Mouse (Mus musculus) stomach, postnatal 0 days (tissue): ENCODE measurements around the gene Olfr1346. TPM values are rescaled to one million over a fixed set of nuclear protein-coding genes. Genes with fewer than 3 reads are reported as not detected.

Experiments used
- ATAC-seq: fragments of 200-750 bp; cut with Nextera tagmentation; 2 replicates; pipeline ENCODE4 v1.8.0; 2017; ENCODE audit not compliant: low FRiP score, low TSS enrichment
- DNase-seq: peaks from one replicate; pipeline ENCODE4 v3.0.0-alpha.2; 2016; ENCODE audit warnings: low spot score
- H3K27ac ChIP-seq: fragments of 300-500 bp; sonication (generic); replicated peaks from 2 replicates; pipeline ENCODE4 v1.5.1; 2014; ENCODE audit warnings: mild to moderate bottlenecking, control low read depth
- H3K27me3 ChIP-seq: fragments of 300-500 bp; sonication (generic); 2 replicates; pipeline ENCODE4 v1.6.1; 2014; ENCODE audit warnings: low read length; ENCODE audit not compliant: control insufficient read depth, insufficient read depth
- H3K36me3 ChIP-seq: fragments of 300-500 bp; sonication (generic); 2 replicates; pipeline ENCODE4 v1.6.1; 2014; ENCODE audit warnings: low read length, mixed read lengths; ENCODE audit not compliant: control insufficient read depth, insufficient read depth
- H3K4me1 ChIP-seq: fragments of 300-500 bp; sonication (generic); replicated peaks from 2 replicates; pipeline ENCODE4 v1.6.1; 2014; ENCODE audit warnings: antibody characterized with exemption; ENCODE audit not compliant: control insufficient read depth, insufficient read depth
- H3K4me2 ChIP-seq: fragments of 300-500 bp; sonication (generic); replicated peaks from 2 replicates; pipeline ENCODE4 v1.6.1; 2014; ENCODE audit warnings: low read depth, mild to moderate bottlenecking, control low read depth, moderate library complexity
- H3K4me3 ChIP-seq: fragments of 300-500 bp; sonication (generic); 2 replicates; pipeline ENCODE4 v1.5.1; 2014; ENCODE audit warnings: low read depth, low read length, control low read depth
- H3K9ac ChIP-seq: fragments of 300-500 bp; sonication (generic); 2 replicates; pipeline ENCODE4 v1.6.1; 2014; ENCODE audit warnings: mild to moderate bottlenecking, low read length, control low read depth, mixed read lengths
- H3K9me3 ChIP-seq: fragments of 300-500 bp; sonication (generic); 2 replicates; pipeline ENCODE4 v1.6.1; 2016; ENCODE audit warnings: low read length; ENCODE audit not compliant: control insufficient read depth
- CTCF ChIP-seq: IDR thresholded peaks from 2 replicates; pipeline ENCODE4 v1.5.1; 2016; ENCODE audit warnings: antibody characterized with exemption, low read depth, mild to moderate bottlenecking, moderate library complexity
- EP300 ChIP-seq: optimal IDR thresholded peaks from 2 replicates; pipeline ENCODE3; 2016; ENCODE audit warnings: antibody characterized with exemption
- WGBS: fragments of 180-500 bp; shearing (Covaris S2); extraction: QIAGEN DNeasy Blood & Tissue Kit; methylation state at CpG from one replicate; pipeline ENCODE4 v1.1.7; 2014; 5-methylcytosine and 5-hydroxymethylcytosine counted together
- polyA plus RNA-seq: library from polyadenylated mRNA; unstranded; fragments of >200 nt; fragmentation: Nextera tagmentation; extraction: Ambion mirVana; gene quantifications from 2 replicates; pipeline ENCODE4 v1.2.1, GENCODE M21; 2015

Olfr1346 gene
- polyA plus RNA-seq, 1 experiment from 2014 or later, result not detected

DNA sequence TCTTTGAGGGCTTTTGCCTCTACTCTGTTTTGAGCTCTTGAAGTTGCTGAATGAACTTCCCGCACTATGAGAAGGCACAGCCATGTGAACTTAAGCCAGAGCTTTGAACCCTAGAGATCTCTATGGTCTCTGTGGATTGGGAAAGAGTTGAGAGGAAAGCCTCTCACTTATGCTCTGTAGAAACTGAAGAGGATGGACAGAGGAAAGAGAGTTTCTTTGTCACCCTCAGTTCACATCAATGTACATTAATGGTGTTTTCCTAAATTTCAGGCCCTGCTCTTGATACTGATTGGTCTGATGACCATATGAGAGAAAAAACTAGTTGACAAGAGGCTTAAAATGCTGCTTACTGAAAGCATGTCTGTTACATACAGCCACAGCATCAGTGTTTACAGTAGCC lies 41.7 kb downstream of the Olfr1346 start, which contains the start of gene Olfr1348:
Gene Olfr1348 (minus strand): TSS at position 101 of the 400 bp plus-strand sequence.
- ATAC-seq (no peak), DNase-seq (no peak)
- no peaks in the 10 kb centered on the region for H3K36me3 ChIP-seq
- H3K4me2 ChIP-seq, result no peak within 1 kb of the TSS
- H3K27ac ChIP-seq, result no peak within 1 kb of the TSS
- no peak within 1 kb of the TSS for H3K4me3 ChIP-seq
- WGBS, result 95% methylated on average over 1 of the region's 1 CpGs
- no peak within 1 kb of the TSS for H3K9ac ChIP-seq
- no peak for TF ChIP-seq CTCF
- no peak for TF ChIP-seq EP300
- H3K27me3 ChIP-seq, result no peaks in the 10 kb centered on the region
- H3K4me1 ChIP-seq, result no peaks in the 10 kb centered on the region
- no peaks in the 10 kb centered on the region for H3K9me3 ChIP-seq

DNA sequence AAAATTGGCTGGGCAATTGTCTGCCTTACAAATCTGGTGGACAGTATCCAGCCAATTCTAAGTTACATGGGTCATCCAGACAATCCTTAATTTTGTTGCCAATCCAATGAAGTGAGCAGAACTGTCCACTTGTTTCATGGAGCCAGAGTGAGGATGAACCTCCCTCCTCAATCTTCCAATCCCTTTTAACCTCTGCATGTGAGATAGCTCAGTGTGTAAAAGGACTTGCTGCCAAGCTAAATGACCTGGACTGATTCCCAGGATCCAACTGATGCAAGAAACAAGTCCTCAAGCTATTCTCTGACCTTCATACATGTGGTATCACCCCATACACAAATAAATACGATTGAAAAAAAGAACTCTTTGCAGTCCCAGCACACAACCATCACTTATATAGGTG lies 54.8 kb downstream of the Olfr1346 start:
- Histone ChIP-seq H3K27me3 (no peaks in the 10 kb centered on the region), H3K4me1 (no peaks in the 10 kb centered on the region), H3K4me3 (no peak overlapping the region), H3K9ac (no peak overlapping the region), H3K36me3 (no peaks in the 10 kb centered on the region), H3K4me2 (no peak overlapping the region), H3K9me3 (no peaks in the 10 kb centered on the region), H3K27ac (no peak overlapping the region)
- WGBS, result 14% methylated on average over 1 of the region's 1 CpGs
- no peak for ATAC-seq
- no peak for TF ChIP-seq CTCF
- TF ChIP-seq EP300, result no peak
- DNase-seq, result no peak

GRCm38 (mm10) chr7:6522850-6523249 lies 55.9 kb downstream of the Olfr1346 start, which contains the start of gene Olfr1349:
TSS of gene Olfr1349 (minus strand) at chr7:6522950.
- Histone ChIP-seq H3K27me3 (no peaks in the 10 kb centered on the region), H3K9me3 (no peaks in the 10 kb centered on the region), H3K9ac (no peak within 1 kb of the TSS), H3K4me1 (no peaks in the 10 kb centered on the region), H3K4me2 (no peak within 1 kb of the TSS), H3K4me3 (no peak within 1 kb of the TSS), H3K27ac (no peak within 1 kb of the TSS), H3K36me3 (no peaks in the 10 kb centered on the region)
- ATAC-seq (no peak), DNase-seq (no peak)
- no peak for TF ChIP-seq CTCF
- TF ChIP-seq EP300, result no peak
- 78% methylated on average over 5 of the region's 5 CpGs for WGBS

- WGBS, result 62% methylated on average over 3 of the region's 3 CpGs
- Histone ChIP-seq H3K9me3 (no peaks in the 10 kb centered on the region), H3K36me3 (no peaks in the 10 kb centered on the region), H3K27me3 (no peaks in the 10 kb centered on the region), H3K27ac (no peak overlapping the region), H3K4me3 (no peak overlapping the region), H3K9ac (no peak overlapping the region), H3K4me1 (no peaks in the 10 kb centered on the region), H3K4me2 (no peak overlapping the region)
- DNase-seq (no peak), ATAC-seq (no peak)
- no peak for TF ChIP-seq EP300
- no peak for TF ChIP-seq CTCF
These were observed 58.1 kb downstream of the Olfr1346 start for GRCm38 (mm10) chr7:6525001-6525400.

GRCm38 (mm10) chr7:6526141-6526540 lies 59.2 kb downstream of the Olfr1346 start:
- TF ChIP-seq CTCF, result peak; percentile 49
- no peak for TF ChIP-seq EP300
- no peaks in the 10 kb centered on the region for H3K36me3 ChIP-seq
- DNase-seq, result no peak

More at GRCm38 (mm10) chr7:6526141-6526540, 59.2 kb downstream of the Olfr1346 start:
- Histone ChIP-seq H3K4me3 (no peak overlapping the region), H3K4me2 (no peak overlapping the region), H3K27ac (no peak overlapping the region), H3K27me3 (no peaks in the 10 kb centered on the region), H3K9me3 (no peaks in the 10 kb centered on the region), H3K4me1 (no peaks in the 10 kb centered on the region), H3K9ac (no peak overlapping the region)
- no peak for ATAC-seq
- 65% methylated on average over 5 of the region's 5 CpGs for WGBS

Other genes with a start within 250 kb of the Olfr1346 start
- gene Zscan5b, start 244.8 kb upstream of the Olfr1346 start, polyA plus RNA-seq, result not detected in 2 replicates
- not detected in 2 replicates for gene Epp13, start 214.4 kb upstream of the Olfr1346 start, polyA plus RNA-seq
- gene Zfp667, start 180.5 kb upstream of the Olfr1346 start, polyA plus RNA-seq, result 5.2 and 5.4 TPM in 2 replicates
- gene Zfp583, start 135.8 kb upstream of the Olfr1346 start, polyA plus RNA-seq, result 1.9 and 2.0 TPM in 2 replicates
- 0.35 and 0.41 TPM in 2 replicates for gene Gm3854, start 123.3 kb upstream of the Olfr1346 start, polyA plus RNA-seq
- 1.0 and 1.9 TPM in 2 replicates for gene Zfp78, start 103.8 kb upstream of the Olfr1346 start, polyA plus RNA-seq
- gene Zfp28, start 83.8 kb upstream of the Olfr1346 start, polyA plus RNA-seq, result 2.4 and 2.6 TPM in 2 replicates
- gene Smim17, start 68.4 kb upstream of the Olfr1346 start, polyA plus RNA-seq, result 0.02 and 0.10 TPM in 2 replicates
- not detected in 2 replicates for gene Gm20715, start 56.8 kb upstream of the Olfr1346 start, polyA plus RNA-seq
- gene Olfr1344, start 28.4 kb upstream of the Olfr1346 start, polyA plus RNA-seq, result not detected in 2 replicates
- gene Olfr1336, start 10.9 kb upstream of the Olfr1346 start, polyA plus RNA-seq, result not detected in 2 replicates
- not detected in 2 replicates for gene Olfr5, start 19.8 kb downstream of the Olfr1346 start, polyA plus RNA-seq
- not detected in 2 replicates for gene Olfr1347, start 32.7 kb downstream of the Olfr1346 start, polyA plus RNA-seq
- not detected in 2 replicates for gene Olfr1348, start 41.6 kb downstream of the Olfr1346 start, polyA plus RNA-seq
- gene Olfr1349, start 55.8 kb downstream of the Olfr1346 start, polyA plus RNA-seq, result 0.02 TPM in 1 of 2 replicates, not detected in the other
- not detected in 2 replicates for gene Olfr1350, start 97.7 kb downstream of the Olfr1346 start, polyA plus RNA-seq
- 1.6 and 1.9 TPM in 2 replicates for gene Zim1, start 229.3 kb downstream of the Olfr1346 start, polyA plus RNA-seq